Mouse (Mus musculus) kidney, adult 11 months (tissue): ENCODE measurements around the gene Dis3l2.

ENCODE experiments used
- DNase-seq: peaks from one replicate; pipeline ENCODE4 v3.0.0; 2022

Gene Dis3l2

GRCm38 (mm10) chr1:86733160-86733821 is 29.7 kb downstream of the Dis3l2 start:
- DNase-seq = no peak

- DNase-seq = no peak
These were observed 32.8 kb downstream of the Dis3l2 start for GRCm38 (mm10) chr1:86736414-86736813.

DNA sequence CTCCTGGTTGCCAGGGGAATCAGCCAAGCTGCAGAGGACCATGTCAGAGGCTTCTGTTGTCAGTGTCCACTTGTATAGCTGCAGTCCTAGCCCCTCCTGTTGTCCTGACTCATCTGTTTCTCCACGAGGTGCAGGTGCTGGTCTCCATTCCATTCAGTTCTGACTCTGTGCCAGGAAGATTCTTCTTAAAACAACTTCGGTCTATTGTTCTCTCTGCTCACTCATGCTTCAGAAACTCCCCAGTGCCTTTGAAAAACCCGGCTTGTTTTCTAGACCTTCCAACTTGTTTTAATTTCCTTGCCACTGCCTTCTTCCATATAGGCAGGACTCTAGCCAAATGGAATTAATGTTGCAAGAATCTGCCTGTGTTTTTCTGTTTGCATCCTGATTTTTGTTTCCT is 39.3 kb downstream of the Dis3l2 start:
- DNase-seq = no peak

- DNase-seq = no peak
These were observed 43.4 kb downstream of the Dis3l2 start for GRCm38 (mm10) chr1:86747034-86747433.

DNA sequence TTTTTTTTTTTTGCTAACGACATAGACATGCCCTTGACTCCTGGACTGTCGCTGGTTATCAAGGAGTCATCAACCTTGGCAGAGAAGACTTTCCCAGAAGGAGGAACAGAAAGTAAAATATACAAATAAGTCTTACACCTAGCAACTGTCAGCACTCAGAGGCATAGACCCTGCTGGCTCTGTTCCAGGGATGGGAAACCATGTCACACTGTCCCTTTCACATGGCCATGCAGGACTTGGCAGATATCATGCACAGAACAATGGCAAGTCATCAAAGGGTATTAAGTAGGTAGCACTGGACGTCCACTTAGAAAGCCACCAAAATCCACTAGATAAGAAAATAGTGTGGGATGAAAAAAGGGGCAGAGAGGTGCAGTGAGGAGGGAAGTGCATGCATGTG is 46.5 kb downstream of the Dis3l2 start:
- no peak for DNase-seq

GRCm38 (mm10) chr1:86753416-86753815 is 49.8 kb downstream of the Dis3l2 start:
- no peak for DNase-seq

- no peak for DNase-seq
These were observed 50.7 kb downstream of the Dis3l2 start for GRCm38 (mm10) chr1:86754335-86754734.

- DNase-seq = no peak
These were observed 54.5 kb downstream of the Dis3l2 start for GRCm38 (mm10) chr1:86758091-86758490.

GRCm38 (mm10) chr1:86762161-86762560 is 58.6 kb downstream of the Dis3l2 start:
- no peak for DNase-seq

GRCm38 (mm10) chr1:86801241-86801640 is 97.6 kb downstream of the Dis3l2 start:
- DNase-seq = no peak

DNA sequence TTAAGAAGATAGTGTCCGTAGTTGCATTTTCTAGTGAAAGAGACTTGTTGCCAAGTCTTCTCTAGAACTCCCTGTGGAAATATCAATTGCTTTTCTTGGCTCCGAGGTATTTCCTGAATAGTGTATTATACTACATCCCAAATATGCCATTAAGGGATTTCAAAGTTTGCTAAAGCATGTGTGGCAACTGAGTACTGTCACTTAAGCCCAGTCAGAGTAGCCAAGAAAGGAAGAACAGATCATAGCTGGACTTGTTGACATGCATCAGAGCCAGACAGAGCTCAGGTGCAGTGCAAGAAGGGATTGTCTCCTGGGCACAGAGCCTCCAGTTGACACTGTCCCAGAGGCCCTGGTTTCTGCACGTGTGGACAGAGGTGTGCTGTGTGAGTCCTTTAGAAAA is 108.1 kb downstream of the Dis3l2 start:
- no peak for DNase-seq

DNA sequence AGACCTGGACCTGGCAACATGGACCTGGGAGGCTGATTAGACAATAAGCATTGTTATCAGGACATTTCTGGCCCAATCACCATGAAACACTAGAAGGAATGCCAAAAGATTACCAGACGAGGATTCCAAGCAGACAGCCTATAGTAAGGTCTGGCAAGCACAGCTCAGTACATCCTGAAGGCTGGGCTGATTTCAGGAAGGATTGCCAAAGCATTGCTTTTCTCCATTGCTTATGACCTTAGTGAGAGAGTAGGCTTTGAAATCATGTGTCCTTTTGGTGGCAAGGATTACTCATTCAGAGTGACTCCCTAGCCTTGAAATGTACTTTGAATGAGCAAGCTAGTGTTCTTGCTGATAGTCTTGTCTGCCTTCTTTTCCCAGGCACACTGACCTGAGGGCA is 118.7 kb downstream of the Dis3l2 start:
- no peak for DNase-seq

- DNase-seq = peak; percentile 4
These were observed 130.9 kb downstream of the Dis3l2 start for GRCm38 (mm10) chr1:86834351-86834987.

DNA sequence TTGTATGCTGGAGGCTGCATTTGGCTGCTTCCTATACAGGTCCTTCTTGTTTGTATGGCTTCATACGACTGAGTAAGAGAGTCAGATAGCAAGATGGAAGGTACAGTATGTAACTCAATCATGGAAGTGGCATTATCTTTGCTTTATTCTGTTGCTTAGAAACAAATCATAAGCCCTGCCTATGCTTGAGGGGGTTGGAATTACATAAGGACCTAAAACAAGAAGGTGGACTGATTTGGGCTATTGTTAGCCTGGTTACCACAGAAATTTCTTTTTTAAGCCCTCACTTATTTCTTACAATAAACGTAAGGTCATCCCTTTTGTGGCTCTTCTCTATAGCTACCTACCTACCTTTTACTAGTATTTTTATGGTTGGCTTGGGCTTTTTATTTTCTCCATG is 131.4 kb downstream of the Dis3l2 start:
- DNase-seq = no peak

GRCm38 (mm10) chr1:86850754-86851153 is 147.1 kb downstream of the Dis3l2 start:
- no peak for DNase-seq

GRCm38 (mm10) chr1:86858876-86859275 is 155.3 kb downstream of the Dis3l2 start:
- peak; percentile 7 for DNase-seq

GRCm38 (mm10) chr1:86859371-86859770 is 155.8 kb downstream of the Dis3l2 start:
- no peak for DNase-seq

DNA sequence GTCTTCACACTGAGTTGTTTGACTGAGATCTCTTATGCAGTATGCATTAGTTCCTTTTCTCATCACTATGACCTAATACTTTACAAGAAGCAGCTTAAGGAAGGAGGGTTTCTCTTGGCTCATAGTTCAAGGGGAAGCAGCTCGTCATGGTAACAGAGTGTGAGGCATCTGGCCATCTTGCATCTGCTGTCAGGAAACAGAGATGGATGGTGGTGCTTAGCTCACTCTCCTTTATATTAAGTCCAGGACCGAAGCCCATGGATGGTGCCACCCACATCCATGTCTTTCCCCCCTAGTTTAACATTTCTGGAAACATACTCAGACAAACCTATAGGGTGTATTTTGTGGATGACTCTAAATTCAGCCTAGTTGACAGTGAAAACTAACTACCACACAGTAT is 170.1 kb downstream of the Dis3l2 start:
- DNase-seq = no peak

GRCm38 (mm10) chr1:86878743-86879142 is 175.1 kb downstream of the Dis3l2 start:
- no peak for DNase-seq

DNA sequence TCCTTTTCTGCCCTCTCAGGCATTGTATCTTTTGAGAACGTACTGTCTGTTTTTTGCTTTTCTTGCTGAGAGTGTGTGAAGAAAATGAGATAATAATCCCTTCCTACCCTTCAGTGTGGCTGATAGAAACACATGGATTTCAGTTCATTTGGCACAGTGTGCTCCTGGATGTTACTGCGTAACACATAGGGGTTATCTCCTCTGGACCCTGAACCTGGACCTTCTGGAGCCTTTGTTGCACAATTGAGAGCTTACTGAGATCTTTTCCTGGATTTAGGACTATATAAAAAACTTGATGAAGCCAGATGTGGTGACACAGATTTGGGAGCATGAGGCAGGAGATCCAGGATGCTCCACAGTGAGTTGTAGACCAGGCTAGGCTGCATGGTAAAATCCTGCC is 175.9 kb downstream of the Dis3l2 start:
- DNase-seq = no peak

GRCm38 (mm10) chr1:86887060-86887459 is 183.5 kb downstream of the Dis3l2 start:
- no peak for DNase-seq

- no peak for DNase-seq
These were observed 208.9 kb downstream of the Dis3l2 start for GRCm38 (mm10) chr1:86912481-86912880.

GRCm38 (mm10) chr1:86913896-86914295 is 210.3 kb downstream of the Dis3l2 start:
- no peak for DNase-seq

GRCm38 (mm10) chr1:86914697-86915096 is 211.1 kb downstream of the Dis3l2 start:
- no peak for DNase-seq
